Mouse (Mus musculus) myocyte (in vitro differentiated cells): ENCODE data around the gene Gm42791.

Source experiments
- E2F4 ChIP-seq: IDR thresholded peaks from one replicate; pipeline ENCODE4 v1.6.1; 2011; ENCODE audit warnings: mild to moderate bottlenecking, control low read depth, moderate library complexity; ENCODE audit not compliant: insufficient read depth
- MAX ChIP-seq: IDR thresholded peaks from one replicate; pipeline ENCODE4 v1.6.1; 2011; ENCODE audit warnings: low read depth, mild to moderate bottlenecking, control low read depth
- MYOD1 ChIP-seq, 3 experiments: IDR thresholded peaks; one replicate each; pipeline ENCODE4 v1.6.1; 2011; ENCODE audit warnings: control low read depth in 2 of 3, low read depth in 2 of 3, mild to moderate bottlenecking in 2 of 3, moderate library complexity in 1 of 3; ENCODE audit not compliant: insufficient read length in 2 of 3, control insufficient read depth in 1 of 3
- MYOG ChIP-seq, 3 experiments: IDR thresholded peaks; one replicate each; pipeline ENCODE4 v1.6.1; 2011; ENCODE audit warnings: control low read depth in 2 of 3, low read depth in 2 of 3, mild to moderate bottlenecking in 2 of 3; ENCODE audit not compliant: insufficient read length in 2 of 3, control insufficient read depth in 1 of 3, insufficient read depth in 1 of 3
- POLR2A ChIP-seq: IDR thresholded peaks from one replicate; pipeline ENCODE4 v1.6.1; 2011; ENCODE audit warnings: low read depth, mild to moderate bottlenecking, control low read depth, moderate library complexity; ENCODE audit not compliant: insufficient read length
- SRF ChIP-seq: IDR thresholded peaks from one replicate; pipeline ENCODE4 v1.6.1; 2011; ENCODE audit warnings: low read depth; ENCODE audit not compliant: control insufficient read depth, insufficient read length
- USF1 ChIP-seq: IDR thresholded peaks from one replicate; pipeline ENCODE4 v1.6.1; 2011; ENCODE audit warnings: low read depth, mild to moderate bottlenecking, control low read depth, moderate library complexity

GRCm38 (mm10) chr5:148923408-148923807 lies 71.5 kb downstream of the Gm42791 start:
- no peak for TF ChIP-seq MAX
- TF ChIP-seq POLR2A = no peak
- TF ChIP-seq SRF = no peak
- no peak for TF ChIP-seq USF1
- TF ChIP-seq MYOG (IDR thresholded peaks at IDR 0.05; ENCODE audit: control insufficient read depth in 1 of 3, insufficient read depth in 1 of 3, insufficient read length in 2 of 3, low read depth in 2 of 3) = no peak
- TF ChIP-seq E2F4 = no peak
- TF ChIP-seq MYOD1 (IDR thresholded peaks at IDR 0.05; ENCODE audit: control insufficient read depth in 1 of 3, insufficient read length in 2 of 3, low read depth in 2 of 3) = no peak
